Mouse (Mus musculus): ENCODE measurements at regions not wholly inside any gene's neighbourhood (a gene's known extent, or its start where the extent isn't known, plus 50 kb on each side); places are given as distances from the start of the nearest gene placed in this dataset.

DNA sequence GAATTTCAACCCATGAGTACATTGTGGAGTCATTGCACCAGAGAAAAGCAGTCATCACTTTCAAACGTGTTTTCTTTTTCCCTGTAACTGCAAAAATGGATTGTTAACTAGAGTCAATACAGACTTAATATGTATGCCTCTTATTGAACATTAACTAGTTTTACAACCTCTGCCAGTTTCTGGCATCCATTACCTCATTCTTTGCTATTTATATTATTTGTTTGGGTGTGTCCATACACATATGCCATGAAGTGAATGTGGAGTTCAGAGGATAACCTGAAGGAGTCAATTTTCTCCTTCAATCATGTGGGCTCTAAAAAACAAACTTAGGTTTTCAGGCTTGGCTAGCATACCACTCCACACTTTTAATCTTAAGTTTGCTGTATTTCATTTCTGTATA, 50.9 kb upstream of the Ezh2 start:
- no peak for TF ChIP-seq POLR2A (IDR thresholded peaks at IDR 0.05; ENCODE audit: borderline replicate concordance, low read depth, low read length)
- TF ChIP-seq CTCF (IDR thresholded peaks at IDR 0.05; ENCODE audit: low read depth, low read length): no peak
